Mouse (Mus musculus) thymus, postnatal 10 days (tissue): ENCODE measurements around the gene Serpina3j.
"Not testable (repeated sequence)": the region's sequence is repeated elsewhere in the genome, so short reads cannot be mapped to it uniquely, and the experiment has no call there.

Source experiments
- DNase-seq, 2 experiments: peaks; one replicate each; pipeline ENCODE4 v3.0.0; 2021; ENCODE audit warnings: low spot score in 2 of 2

Gene Serpina3j

GRCm38 (mm10) chr12:104314253-104314652, at the start of gene Serpina3j:
TSS of gene Serpina3j (plus strand) at chr12:104314553.
- DNase-seq = no peak

GRCm38 (mm10) chr12:104266374-104266773, 48.0 kb upstream of the Serpina3j start:
- no peak for DNase-seq

- DNase-seq = no peak
These were observed 35.9 kb upstream of the Serpina3j start for GRCm38 (mm10) chr12:104278216-104279055.

- DNase-seq = no peak
These were observed 35.3 kb upstream of the Serpina3j start for GRCm38 (mm10) chr12:104279056-104279435.

GRCm38 (mm10) chr12:104283380-104283779, 31.0 kb upstream of the Serpina3j start:
- DNase-seq = no peak

GRCm38 (mm10) chr12:104288336-104288735, 26.0 kb upstream of the Serpina3j start:
- DNase-seq = no peak

- DNase-seq = no peak
These were observed 24.5 kb upstream of the Serpina3j start for GRCm38 (mm10) chr12:104289872-104290271.

- no peak for DNase-seq
These were observed 20.4 kb upstream of the Serpina3j start for GRCm38 (mm10) chr12:104293963-104294362.

GRCm38 (mm10) chr12:104298049-104298448, 16.3 kb upstream of the Serpina3j start:
- DNase-seq = no peak

- no peak for DNase-seq
These were observed 8.4 kb upstream of the Serpina3j start for GRCm38 (mm10) chr12:104305991-104306390.

- no peak for DNase-seq
These were observed 8.1 kb downstream of the Serpina3j start for GRCm38 (mm10) chr12:104322454-104322853.

- DNase-seq = no peak
These were observed 17.3 kb downstream of the Serpina3j start for GRCm38 (mm10) chr12:104331701-104332100.

- not testable (repeated sequence) for DNase-seq
These were observed 22.5 kb downstream of the Serpina3j start for GRCm38 (mm10) chr12:104336873-104337272.

GRCm38 (mm10) chr12:104338226-104338625, 23.9 kb downstream of the Serpina3j start, which contains the start of the genes Serpina3k and Serpina3m:
TSS of gene Serpina3k (plus strand) at chr12:104338486.
TSS of gene Serpina3m (plus strand) at chr12:104338486.
- DNase-seq = not testable (repeated sequence)

GRCm38 (mm10) chr12:104338705-104339104, 24.4 kb downstream of the Serpina3j start:
- no peak for DNase-seq

- DNase-seq = not testable (repeated sequence)
These were observed 28.1 kb downstream of the Serpina3j start for GRCm38 (mm10) chr12:104342489-104342888.

- no peak for DNase-seq
These were observed 30.8 kb downstream of the Serpina3j start for GRCm38 (mm10) chr12:104345181-104345580.

- DNase-seq = no peak
These were observed 31.4 kb downstream of the Serpina3j start for GRCm38 (mm10) chr12:104345707-104346106.

GRCm38 (mm10) chr12:104347091-104347490, 32.7 kb downstream of the Serpina3j start:
- DNase-seq = no peak

- DNase-seq = not testable (repeated sequence)
These were observed 37.5 kb downstream of the Serpina3j start for GRCm38 (mm10) chr12:104351812-104352211.

- DNase-seq = no peak
These were observed 41.7 kb downstream of the Serpina3j start for GRCm38 (mm10) chr12:104356006-104356405.

- DNase-seq = no peak
These were observed 55.6 kb downstream of the Serpina3j start for GRCm38 (mm10) chr12:104369986-104370385.
